ENCODE assay signal across 8 mouse cellular contexts in genomic region chr19:4755565-4756192, GRCm38 (mm10). TPM values are rescaled to one million over a fixed set of nuclear protein-coding genes. Genes with fewer than 3 reads are reported as not detected.
DNase-seq lines count a peak whose midpoint lies in the region; ATAC-seq and TF ChIP-seq lines count a peak whose summit lies in the region.

No protein-coding gene starts in this region.

- H3K27me3 ChIP-seq in heart, embryonic 15.5 days: no peaks in the 10 kb centered on the region
- no peaks in the 10 kb centered on the region for H3K27me3 ChIP-seq in liver, embryonic 14.5 days (ENCODE audit: control insufficient read depth, insufficient read depth, low read length)
- H3K27me3 ChIP-seq in neural tube, embryonic 11.5 days (ENCODE audit: control insufficient read depth, insufficient read depth, low read length): no peaks in the 10 kb centered on the region
- no peaks in the 10 kb centered on the region for H3K27me3 ChIP-seq in stomach, postnatal 0 days (ENCODE audit: control insufficient read depth, insufficient read depth, low read length)

- H3K4me3 ChIP-seq in brown adipose tissue, adult 24 weeks (ENCODE audit: insufficient read depth, low read depth, low read length): peak overlapping the region; percentile 87
- peak overlapping the region; percentile 69 for H3K4me3 ChIP-seq in heart, embryonic 15.5 days
- peak overlapping the region; percentile 73 to 86 for H3K4me3 ChIP-seq in liver, embryonic 14.5 days (ENCODE audit: insufficient read depth in 1 of 2, low read depth in 2 of 2, low read length in 2 of 2)
- peak overlapping the region; percentile 64 for H3K4me3 ChIP-seq in neural tube, embryonic 11.5 days (ENCODE audit: low read depth, low read length)
- peak overlapping the region; percentile 69 for H3K4me3 ChIP-seq in stomach, postnatal 0 days (ENCODE audit: low read depth, low read length)

- peak overlapping the region; percentile 82 for H3K27ac ChIP-seq in brown adipose tissue, adult 24 weeks (replicated peaks; ENCODE audit: low read depth, low read length)
- H3K27ac ChIP-seq in heart, embryonic 15.5 days: peak overlapping the region; percentile 95
- peak overlapping the region; percentile 69 for H3K27ac ChIP-seq in liver, embryonic 14.5 days
- peak overlapping the region; percentile 93 for H3K27ac ChIP-seq in neural tube, embryonic 11.5 days (ENCODE audit: low read depth, low read length)
- peak overlapping the region; percentile 92 for H3K27ac ChIP-seq in stomach, postnatal 0 days (replicated peaks)

- H3K36me3 ChIP-seq in heart, embryonic 15.5 days: 0 out of 2 replicates have a peak, but pooled peaks cover 8% of the 10 kb centered on the region
- no peaks in the 10 kb centered on the region; the same call in 1 of the 2 replicates for H3K36me3 ChIP-seq in liver, embryonic 14.5 days (replicated peaks; ENCODE audit: control insufficient read depth, insufficient read depth, low read depth)
- peaks cover 5% of the 10 kb centered on the region for H3K36me3 ChIP-seq in neural tube, embryonic 11.5 days (ENCODE audit: control insufficient read depth, insufficient read depth, low read length)
- H3K36me3 ChIP-seq in stomach, postnatal 0 days (ENCODE audit: control insufficient read depth, insufficient read depth, low read length): no peaks in the 10 kb centered on the region; the same call in 1 of the 2 replicates

- peak overlapping the region; percentile 84 for H3K4me2 ChIP-seq in heart, embryonic 15.5 days
- H3K4me2 ChIP-seq in liver, embryonic 14.5 days (ENCODE audit: low read depth): peak overlapping the region; percentile 94
- peak overlapping the region; percentile 70 for H3K4me2 ChIP-seq in neural tube, embryonic 11.5 days (ENCODE audit: low read depth)
- peak overlapping the region; percentile 62 for H3K4me2 ChIP-seq in stomach, postnatal 0 days (replicated peaks; ENCODE audit: low read depth)

- peak; percentile 66 for ATAC-seq in heart, embryonic 15.5 days (replicated peaks; ENCODE audit: insufficient number of reproducible peaks, insufficient read depth, low FRiP score, low read depth)
- ATAC-seq in liver, embryonic 14.5 days (ENCODE audit: insufficient read depth): peak; percentile 69
- peak; percentile 68 for ATAC-seq in neural tube, embryonic 11.5 days (ENCODE audit: insufficient read depth, low FRiP score, low TSS enrichment)
- ATAC-seq in stomach, postnatal 0 days (ENCODE audit: low FRiP score, low TSS enrichment): peak; percentile 77

- no peak for TF ChIP-seq EP300 in liver, embryonic 14.5 days (IDR thresholded peaks at IDR 0.05; ENCODE audit: low read depth)
- TF ChIP-seq EP300 in stomach, postnatal 0 days (optimal IDR thresholded peaks at IDR 0.05): no peak

- peak overlapping the region; percentile 75 for H3K9ac ChIP-seq in heart, embryonic 15.5 days
- peak overlapping the region; percentile 66 for H3K9ac ChIP-seq in liver, embryonic 14.5 days (replicated peaks)
- peak overlapping the region; percentile 64 for H3K9ac ChIP-seq in neural tube, embryonic 11.5 days (ENCODE audit: low read length)
- peak overlapping the region; percentile 78 for H3K9ac ChIP-seq in stomach, postnatal 0 days (ENCODE audit: low read length)

- peak; percentile 99 for TF ChIP-seq CTCF in liver, embryonic 14.5 days (IDR thresholded peaks at IDR 0.05; ENCODE audit: low read depth)
- peak; percentile 99 for TF ChIP-seq CTCF in stomach, postnatal 0 days (IDR thresholded peaks at IDR 0.05; ENCODE audit: low read depth)

- H3K4me1 ChIP-seq in brown adipose tissue, adult 24 weeks (ENCODE audit: control insufficient read depth, insufficient read depth, insufficient read length, low read length): peaks cover 3% of the 10 kb centered on the region; the same call in 1 of the 2 replicates
- peaks cover 14% of the 10 kb centered on the region for H3K4me1 ChIP-seq in heart, embryonic 15.5 days (replicated peaks)
- H3K4me1 ChIP-seq in liver, embryonic 14.5 days (replicated peaks; ENCODE audit: control insufficient read depth in 2 of 2, insufficient read depth in 2 of 2, low read length in 1 of 2): peaks cover 0 to 8% of the 10 kb centered on the region in 2 experiments; a peak in 3 of 4 replicates
- H3K4me1 ChIP-seq in neural tube, embryonic 11.5 days (ENCODE audit: control insufficient read depth, insufficient read depth, low read length): peaks cover 18% of the 10 kb centered on the region
- no peaks in the 10 kb centered on the region for H3K4me1 ChIP-seq in stomach, postnatal 0 days (replicated peaks; ENCODE audit: control insufficient read depth, insufficient read depth)

- WGBS in heart, embryonic 15.5 days: under 1% methylated on average over 10 of the region's 10 CpGs
- WGBS in liver, embryonic 14.5 days (ENCODE audit: insufficient replicate concordance): 2% methylated on average over 10 of the region's 10 CpGs
- under 1% methylated on average over 10 of the region's 10 CpGs for WGBS in neural tube, embryonic 11.5 days
- WGBS in stomach, postnatal 0 days: 1% methylated on average over 10 of the region's 10 CpGs

- no peaks in the 10 kb centered on the region for H3K9me3 ChIP-seq in heart, embryonic 15.5 days (replicated peaks)
- no peaks in the 10 kb centered on the region for H3K9me3 ChIP-seq in liver, embryonic 14.5 days (ENCODE audit: control insufficient read depth, low read length)
- no peaks in the 10 kb centered on the region for H3K9me3 ChIP-seq in neural tube, embryonic 11.5 days (ENCODE audit: control insufficient read depth, low read length)
- H3K9me3 ChIP-seq in stomach, postnatal 0 days (ENCODE audit: control insufficient read depth, low read length): no peaks in the 10 kb centered on the region

- peak; percentile 94 for DNase-seq in CD4-positive, CD25-positive, alpha-beta regulatory T cell, adult 2 months (ENCODE audit: low read depth, low spot score)
- peak; percentile 63 for DNase-seq in fibroblast of lung, adult 2 months (ENCODE audit: low read depth)
- DNase-seq in kidney, postnatal 25 days: peak; percentile 93 to 94
- peak; percentile 74 to 79 (median 75) for DNase-seq in liver, embryonic 14.5 days (ENCODE audit: low read depth in 3 of 3, low spot score in 3 of 3)
- peak; percentile 88 for DNase-seq in neural tube, embryonic 11.5 days (ENCODE audit: low spot score)
- peak; percentile 90 for DNase-seq in stomach, postnatal 0 days (ENCODE audit: low spot score)

RNA-seq across cellular contexts. Expression of gene Rbm4b, which starts 0.6 kb away (rescaled TPM):
- polyA plus RNA-seq in brown adipose tissue, adult 24 weeks (2012; ENCODE audit: insufficient read depth, insufficient read length, missing spikeins): 4.7 and 5.8 TPM in 2 replicates
- polyA plus RNA-seq in heart, embryonic 15.5 days (2015; fragmentation: Nextera tagmentation; extraction: Ambion mirVana): 30.8 and 36.3 TPM in 2 replicates
- 3.3 and 3.4 TPM in 2 replicates for polyA plus RNA-seq in liver, embryonic 14.5 days (2012; rRNA removed)
- 8.4 and 9.5 TPM in 2 replicates for polyA plus RNA-seq in liver, embryonic 14.5 days (2014; fragmentation: Nextera tagmentation; extraction: Ambion mirVana)
- polyA plus RNA-seq in neural tube, embryonic 11.5 days (2014; fragmentation: Nextera tagmentation; extraction: Ambion mirVana): 133 and 136 TPM in 2 replicates
- polyA plus RNA-seq in stomach, postnatal 0 days (2015; fragmentation: Nextera tagmentation; extraction: Ambion mirVana): 17.6 and 19.3 TPM in 2 replicates

RNA-seq across cellular contexts. Expression of gene Rbm4, which starts 38.0 kb away (rescaled TPM):
- 7.7 and 13.3 TPM in 2 replicates for polyA plus RNA-seq in brown adipose tissue, adult 24 weeks (2012; ENCODE audit: insufficient read depth, insufficient read length, missing spikeins)
- 42.2 and 54.1 TPM in 2 replicates for polyA plus RNA-seq in heart, embryonic 15.5 days (2015; fragmentation: Nextera tagmentation; extraction: Ambion mirVana)
- 23.8 and 27.9 TPM in 2 replicates for polyA plus RNA-seq in liver, embryonic 14.5 days (2012; rRNA removed)
- 22.1 and 24.3 TPM in 2 replicates for polyA plus RNA-seq in liver, embryonic 14.5 days (2014; fragmentation: Nextera tagmentation; extraction: Ambion mirVana)
- polyA plus RNA-seq in neural tube, embryonic 11.5 days (2014; fragmentation: Nextera tagmentation; extraction: Ambion mirVana): 131 and 134 TPM in 2 replicates
- polyA plus RNA-seq in stomach, postnatal 0 days (2015; fragmentation: Nextera tagmentation; extraction: Ambion mirVana): 22.2 and 23.3 TPM in 2 replicates

RNA-seq across cellular contexts. Expression of gene Sptbn2, which starts 44.7 kb away (rescaled TPM):
- polyA plus RNA-seq in brown adipose tissue, adult 24 weeks (2012; ENCODE audit: insufficient read depth, insufficient read length, missing spikeins): 0.13 TPM in 1 of 2 replicates, not detected in the other
- 0.18 and 0.56 TPM in 2 replicates for polyA plus RNA-seq in heart, embryonic 15.5 days (2015; fragmentation: Nextera tagmentation; extraction: Ambion mirVana)
- polyA plus RNA-seq in liver, embryonic 14.5 days (2012; rRNA removed): 0.04 and 0.08 TPM in 2 replicates
- 0.03 and 0.15 TPM in 2 replicates for polyA plus RNA-seq in liver, embryonic 14.5 days (2014; fragmentation: Nextera tagmentation; extraction: Ambion mirVana)
- 23.4 and 26.1 TPM in 2 replicates for polyA plus RNA-seq in neural tube, embryonic 11.5 days (2014; fragmentation: Nextera tagmentation; extraction: Ambion mirVana)
- 3.5 and 3.6 TPM in 2 replicates for polyA plus RNA-seq in stomach, postnatal 0 days (2015; fragmentation: Nextera tagmentation; extraction: Ambion mirVana)

RNA-seq across cellular contexts. Expression of gene Gm21992, which starts 55.7 kb away (rescaled TPM):
- 12.6 and 14.8 TPM in 2 replicates for polyA plus RNA-seq in brown adipose tissue, adult 24 weeks (2012; ENCODE audit: insufficient read depth, insufficient read length, missing spikeins)
- 22.6 and 30.5 TPM in 2 replicates for polyA plus RNA-seq in heart, embryonic 15.5 days (2015; fragmentation: Nextera tagmentation; extraction: Ambion mirVana)
- polyA plus RNA-seq in liver, embryonic 14.5 days (2012; rRNA removed): 10.7 and 15.1 TPM in 2 replicates
- polyA plus RNA-seq in liver, embryonic 14.5 days (2014; fragmentation: Nextera tagmentation; extraction: Ambion mirVana): 8.6 and 9.5 TPM in 2 replicates
- 8.5 and 24.4 TPM in 2 replicates for polyA plus RNA-seq in neural tube, embryonic 11.5 days (2014; fragmentation: Nextera tagmentation; extraction: Ambion mirVana)
- polyA plus RNA-seq in stomach, postnatal 0 days (2015; fragmentation: Nextera tagmentation; extraction: Ambion mirVana): 16.0 and 19.1 TPM in 2 replicates

RNA-seq across cellular contexts. Expression of gene Rbm14, which starts 55.8 kb away (rescaled TPM):
- polyA plus RNA-seq in brown adipose tissue, adult 24 weeks (2012; ENCODE audit: insufficient read depth, insufficient read length, missing spikeins): 6.9 and 15.0 TPM in 2 replicates
- polyA plus RNA-seq in heart, embryonic 15.5 days (2015; fragmentation: Nextera tagmentation; extraction: Ambion mirVana): 40.2 and 51.1 TPM in 2 replicates
- 23.9 and 27.1 TPM in 2 replicates for polyA plus RNA-seq in liver, embryonic 14.5 days (2012; rRNA removed)
- 30.3 and 35.7 TPM in 2 replicates for polyA plus RNA-seq in liver, embryonic 14.5 days (2014; fragmentation: Nextera tagmentation; extraction: Ambion mirVana)
- 113 and 116 TPM in 2 replicates for polyA plus RNA-seq in neural tube, embryonic 11.5 days (2014; fragmentation: Nextera tagmentation; extraction: Ambion mirVana)
- 21.9 and 24.2 TPM in 2 replicates for polyA plus RNA-seq in stomach, postnatal 0 days (2015; fragmentation: Nextera tagmentation; extraction: Ambion mirVana)

Comparison
In these comparisons a context has a peak if more than half of its experiments do, and no peak if none do; other contexts are left out.
1. Peak in every context shown above with its lines: DNase-seq, ATAC-seq, H3K4me3 ChIP-seq and H3K27ac ChIP-seq.